Mouse (Mus musculus) gastrocnemius, adult 18-20 months (tissue): Measurements from ENCODE around the gene Gm14548. TPM values are rescaled to one million over a fixed set of nuclear protein-coding genes. Genes with fewer than 3 reads are reported as not detected.
"Not testable (repeated sequence)": the region's sequence is repeated elsewhere in the genome, so short reads cannot be mapped to it uniquely, and the experiment has no call there.

Experiments
- DNase-seq: peaks from one replicate; pipeline ENCODE4 v3.0.0; 2021; ENCODE audit warnings: low spot score
- long read RNA-seq, 2 experiments: library from polyadenylated mRNA; stranded (forward); transcript quantifications; one replicate each; pipeline ENCODE4 v2.0.0; 2021
- total RNA-seq, 2 experiments: library from RNA; stranded (reverse); gene quantifications; 2 replicates each; pipeline ENCODE4 v1.2.3; 2021

Gene Gm14548
- total RNA-seq, result not detected
- long read RNA-seq, experiment 1, result 0 reads
- long read RNA-seq, experiment 2, result 0 reads

- not testable (repeated sequence) for DNase-seq
Measured at GRCm38 (mm10) chr7:3898036-3898590, at the start of gene Gm14548. Gene Gm14548 (minus strand): TSS chr7:3898120.

GRCm38 (mm10) chr7:3946117-3946516 lies 48.2 kb upstream of the Gm14548 start:
- DNase-seq, result no peak

- DNase-seq, result no peak
Measured at GRCm38 (mm10) chr7:3940915-3941314, 43.0 kb upstream of the Gm14548 start.

GRCm38 (mm10) chr7:3939866-3940525 lies 42.1 kb upstream of the Gm14548 start:
- DNase-seq, result no peak

- DNase-seq, result not testable (repeated sequence)
Measured at GRCm38 (mm10) chr7:3935473-3935872, 37.6 kb upstream of the Gm14548 start.

- DNase-seq, result not testable (repeated sequence)
Measured at GRCm38 (mm10) chr7:3915387-3915786, 17.5 kb upstream of the Gm14548 start, which contains the start of gene Lilra6. Gene Lilra6 (minus strand): TSS chr7:3915503.

- no peak for DNase-seq
Measured at GRCm38 (mm10) chr7:3903704-3904103, 5.8 kb upstream of the Gm14548 start.

GRCm38 (mm10) chr7:3875032-3875431 lies 22.9 kb downstream of the Gm14548 start:
- not testable (repeated sequence) for DNase-seq

GRCm38 (mm10) chr7:3844951-3845350 lies 53.0 kb downstream of the Gm14548 start, which contains the start of gene Pira2:
Gene Pira2 (minus strand): TSS chr7:3845051.
- not testable (repeated sequence) for DNase-seq

- not testable (repeated sequence) for DNase-seq
Measured at GRCm38 (mm10) chr7:3837854-3838253, 60.1 kb downstream of the Gm14548 start.

Other genes with a start within 250 kb of the Gm14548 start
- gene Leng1, start 232.3 kb downstream of the Gm14548 start, total RNA-seq, result 1 to 10 TPM; 4.6 to 5.6 TPM
- under 1 TPM; 0.17 to 0.34 TPM for gene Tmc4, start 220.6 kb downstream of the Gm14548 start, total RNA-seq
- 10 to 100 TPM; 27.3 to 31.9 TPM for gene Tsen34, start 205.3 kb downstream of the Gm14548 start, total RNA-seq
- gene Mboat7, start 204.6 kb downstream of the Gm14548 start, total RNA-seq, result 1 to 10 TPM; 7.6 to 8.1 TPM
- gene Rps9, start 194.1 kb downstream of the Gm14548 start, total RNA-seq, result 100 to 1,000 TPM; 415 to 437 TPM
- gene Pirb, start 177.7 kb downstream of the Gm14548 start, total RNA-seq, result under 1 TPM; 0.57 to 0.74 TPM
- gene Gm15448, start 72.4 kb downstream of the Gm14548 start, total RNA-seq, result not detected
- gene Pira2, start 53.1 kb downstream of the Gm14548 start, total RNA-seq, result under 1 TPM; 0.07 to 0.12 TPM
- under 1 TPM; 0.09 to 0.28 TPM for gene Lilra6, start 17.4 kb upstream of the Gm14548 start, total RNA-seq
- gene Lair1, start 165.1 kb upstream of the Gm14548 start, total RNA-seq, result under 1 TPM in 1 of 2 experiments, not detected in 1; 0.97 TPM
- gene Ttyh1, start 221.3 kb upstream of the Gm14548 start, total RNA-seq, result 1 to 10 TPM in 1 of 2 experiments, under 1 TPM in 1; 0.81 to 1.6 TPM
- gene Leng8, start 238.9 kb upstream of the Gm14548 start, total RNA-seq, result 10 to 100 TPM; 27.2 to 33.0 TPM